Mouse (Mus musculus) hindbrain, embryonic 10.5 days (tissue): ENCODE results near the gene Kansl1. TPM values are rescaled to one million over a fixed set of nuclear protein-coding genes. Genes with fewer than 3 reads are reported as not detected.

Source experiments
- DNase-seq: peaks from one replicate; pipeline ENCODE4 v3.0.0-alpha.2; 2017; ENCODE audit warnings: low spot score
- H3K27ac ChIP-seq: fragments of 300-500 bp; sonication (generic); 2 replicates; pipeline ENCODE4 v1.5.1; 2016; ENCODE audit warnings: mild to moderate bottlenecking, moderate library complexity
- H3K27me3 ChIP-seq: fragments of 300-500 bp; sonication (generic); 2 replicates; pipeline ENCODE4 v1.6.1; 2016; ENCODE audit warnings: mild to moderate bottlenecking; ENCODE audit not compliant: poor library complexity, insufficient read depth, severe bottlenecking
- H3K36me3 ChIP-seq: fragments of 300-500 bp; sonication (generic); 2 replicates; pipeline ENCODE4 v1.6.1; 2016; ENCODE audit warnings: mild to moderate bottlenecking, moderate library complexity
- H3K4me1 ChIP-seq: fragments of 300-500 bp; sonication (generic); replicated peaks from 2 replicates; pipeline ENCODE4 v1.6.1; 2016; ENCODE audit warnings: mild to moderate bottlenecking
- H3K4me3 ChIP-seq: fragments of 300-500 bp; sonication (generic); 2 replicates; pipeline ENCODE4 v1.5.1; 2016; ENCODE audit warnings: mild to moderate bottlenecking, moderate library complexity
- H3K9me3 ChIP-seq: fragments of 300-500 bp; sonication (generic); 2 replicates; pipeline ENCODE4 v1.6.1; 2016; ENCODE audit warnings: mild to moderate bottlenecking, moderate library complexity
- WGBS: fragments of 180-500 bp; shearing (Covaris S2); methylation state at CpG from one replicate; pipeline ENCODE4 v1.1.7; 2016; 5-methylcytosine and 5-hydroxymethylcytosine counted together
- polyA plus RNA-seq: library from polyadenylated mRNA; unstranded; fragments of >200 nt; fragmentation: Nextera tagmentation; extraction: Ambion mirVana; gene quantifications from 2 replicates; pipeline ENCODE4 v1.2.1, GENCODE M21; 2016

Gene Kansl1
- polyA plus RNA-seq, 1 experiment from 2014 or later, result 28.9 TPM

DNA sequence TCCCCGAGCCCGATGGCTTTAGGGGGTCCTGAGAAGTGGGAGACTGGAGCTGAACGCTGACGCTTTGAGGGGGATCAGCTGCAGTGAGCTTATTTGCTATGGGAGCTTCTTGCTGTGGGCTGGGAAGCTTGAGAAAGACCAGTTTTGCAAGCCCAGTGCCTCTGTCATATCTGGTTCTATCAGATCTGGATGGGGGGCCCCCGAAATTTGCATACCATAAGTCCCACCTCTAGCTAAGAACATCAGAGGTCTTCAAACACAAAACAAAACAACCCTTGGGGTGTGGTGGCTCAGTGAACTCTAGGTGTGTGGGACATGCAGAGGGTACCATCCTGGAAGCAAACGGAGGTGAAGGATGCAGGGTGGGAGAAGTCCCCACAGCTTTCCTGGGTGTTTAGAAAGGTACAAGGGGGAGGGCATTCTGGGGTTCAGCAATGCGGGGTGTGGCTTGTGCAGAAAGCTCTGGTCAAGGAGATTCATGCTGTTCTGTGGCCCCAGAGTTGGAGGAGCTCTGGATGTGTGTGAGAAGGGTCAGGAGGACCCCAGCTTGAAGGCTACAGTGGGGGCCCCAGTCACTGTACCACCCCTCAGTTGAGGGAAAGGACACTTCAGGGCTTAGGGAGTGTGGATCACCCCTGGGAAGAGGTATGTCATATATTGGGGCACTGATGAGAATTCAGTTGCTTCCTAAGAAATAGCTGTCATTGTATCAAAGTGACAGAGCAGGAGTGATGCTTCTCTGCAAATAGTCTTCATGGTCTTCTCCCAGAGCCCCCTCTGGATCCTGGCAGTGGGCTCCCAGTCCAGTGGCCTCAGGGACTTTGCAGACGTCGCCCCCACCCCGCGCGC lies 159.1 kb downstream of the Kansl1 start:
- peak overlapping the region; percentile 25; the same call in 1 of the 2 replicates for H3K4me3 ChIP-seq
- no peak overlapping the region for H3K27ac ChIP-seq
- DNase-seq, result no peak
- H3K27me3 ChIP-seq, result peaks cover 29% of the 10 kb centered on the region
- no peaks in the 10 kb centered on the region for H3K36me3 ChIP-seq
- WGBS, result 43% methylated on average over 12 of the region's 12 CpGs
- H3K4me1 ChIP-seq, result peaks cover 4% of the 10 kb centered on the region; the same call in 1 of the 2 replicates
- no peaks in the 10 kb centered on the region for H3K9me3 ChIP-seq

DNA sequence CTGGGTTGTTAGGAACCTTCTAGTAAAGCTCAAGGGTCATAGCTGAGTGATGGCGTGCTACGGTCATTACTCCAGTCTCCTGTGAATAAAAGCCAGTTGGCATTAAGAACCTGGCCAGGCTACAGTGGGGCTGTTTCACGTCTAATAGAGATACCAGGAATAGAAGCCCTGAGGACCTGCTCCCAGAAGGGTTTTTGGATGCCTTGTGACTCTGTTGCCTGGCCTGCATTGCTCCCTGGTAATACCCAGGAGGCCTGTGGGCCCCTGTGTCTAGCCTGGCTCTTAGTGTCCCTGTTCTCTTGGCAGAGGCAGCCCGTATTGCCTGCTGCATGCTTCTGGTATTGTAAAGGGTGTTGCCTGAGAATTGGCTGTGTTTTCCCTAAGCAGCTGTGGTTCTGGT lies 161.5 kb downstream of the Kansl1 start:
- 83% methylated on average over 4 of the region's 4 CpGs for WGBS

DNA sequence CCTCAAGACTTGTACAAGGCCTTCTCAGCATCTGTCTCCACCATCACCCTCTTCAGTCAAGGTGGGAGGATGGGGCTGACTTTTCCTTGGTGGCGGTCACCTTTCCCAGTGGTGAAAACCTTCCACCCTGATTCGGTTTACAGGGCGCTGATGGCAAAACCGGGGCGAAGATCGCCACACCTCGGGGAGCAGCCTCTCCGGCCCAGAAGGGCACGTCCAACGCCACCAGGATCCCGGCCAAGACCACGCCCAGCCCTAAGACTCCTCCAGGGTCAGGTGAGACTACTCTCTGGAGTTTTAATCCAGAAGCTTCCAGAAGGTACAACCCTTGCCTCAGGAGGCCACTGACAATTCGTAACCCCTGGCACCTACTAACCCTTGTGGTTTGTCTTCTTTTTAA lies 162.2 kb downstream of the Kansl1 start:
- H3K27me3 ChIP-seq, result peaks cover 29% of the 10 kb centered on the region
- 93% methylated on average over 13 of the region's 13 CpGs for WGBS
- no peak for DNase-seq
- H3K27ac ChIP-seq, result no peak overlapping the region
- peaks cover 21% of the 10 kb centered on the region for H3K4me1 ChIP-seq
- no peaks in the 10 kb centered on the region for H3K36me3 ChIP-seq
- H3K9me3 ChIP-seq, result no peaks in the 10 kb centered on the region
- H3K4me3 ChIP-seq, result no peak overlapping the region

More for the DNA sequence above, 161.5 kb downstream of the Kansl1 start:
- Histone ChIP-seq H3K9me3 (no peaks in the 10 kb centered on the region), H3K36me3 (no peaks in the 10 kb centered on the region), H3K4me3 (no peak overlapping the region), H3K27me3 (peaks cover 29% of the 10 kb centered on the region), H3K27ac (no peak overlapping the region), H3K4me1 (peaks cover 16% of the 10 kb centered on the region)
- DNase-seq, result no peak

DNA sequence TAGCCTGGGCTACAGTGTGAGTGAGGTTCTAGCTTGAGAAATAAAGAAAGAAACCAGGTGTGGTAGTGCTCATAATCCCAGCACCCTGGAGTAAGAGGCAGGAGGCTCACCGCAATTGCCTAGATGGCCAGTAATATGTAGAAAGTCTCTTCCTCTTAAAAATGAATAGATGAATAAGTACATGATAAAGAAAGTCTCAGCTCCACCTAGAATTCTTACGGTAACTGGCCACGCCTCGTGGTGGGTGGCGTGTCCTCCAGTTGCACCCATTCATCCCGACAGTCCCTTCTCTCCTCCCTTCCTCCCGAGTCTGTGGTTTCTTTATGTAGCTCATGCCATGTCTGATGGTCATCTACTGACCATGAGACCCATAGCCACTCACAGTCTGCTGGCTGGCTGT lies 162.9 kb downstream of the Kansl1 start:
- no peak for DNase-seq
- H3K4me1 ChIP-seq, result peaks cover 25% of the 10 kb centered on the region
- H3K27me3 ChIP-seq, result peaks cover 21% of the 10 kb centered on the region
- no peaks in the 10 kb centered on the region for H3K36me3 ChIP-seq
- H3K27ac ChIP-seq, result no peak overlapping the region
- H3K4me3 ChIP-seq, result no peak overlapping the region
- no peaks in the 10 kb centered on the region for H3K9me3 ChIP-seq
- 91% methylated on average over 7 of the region's 7 CpGs for WGBS

DNA sequence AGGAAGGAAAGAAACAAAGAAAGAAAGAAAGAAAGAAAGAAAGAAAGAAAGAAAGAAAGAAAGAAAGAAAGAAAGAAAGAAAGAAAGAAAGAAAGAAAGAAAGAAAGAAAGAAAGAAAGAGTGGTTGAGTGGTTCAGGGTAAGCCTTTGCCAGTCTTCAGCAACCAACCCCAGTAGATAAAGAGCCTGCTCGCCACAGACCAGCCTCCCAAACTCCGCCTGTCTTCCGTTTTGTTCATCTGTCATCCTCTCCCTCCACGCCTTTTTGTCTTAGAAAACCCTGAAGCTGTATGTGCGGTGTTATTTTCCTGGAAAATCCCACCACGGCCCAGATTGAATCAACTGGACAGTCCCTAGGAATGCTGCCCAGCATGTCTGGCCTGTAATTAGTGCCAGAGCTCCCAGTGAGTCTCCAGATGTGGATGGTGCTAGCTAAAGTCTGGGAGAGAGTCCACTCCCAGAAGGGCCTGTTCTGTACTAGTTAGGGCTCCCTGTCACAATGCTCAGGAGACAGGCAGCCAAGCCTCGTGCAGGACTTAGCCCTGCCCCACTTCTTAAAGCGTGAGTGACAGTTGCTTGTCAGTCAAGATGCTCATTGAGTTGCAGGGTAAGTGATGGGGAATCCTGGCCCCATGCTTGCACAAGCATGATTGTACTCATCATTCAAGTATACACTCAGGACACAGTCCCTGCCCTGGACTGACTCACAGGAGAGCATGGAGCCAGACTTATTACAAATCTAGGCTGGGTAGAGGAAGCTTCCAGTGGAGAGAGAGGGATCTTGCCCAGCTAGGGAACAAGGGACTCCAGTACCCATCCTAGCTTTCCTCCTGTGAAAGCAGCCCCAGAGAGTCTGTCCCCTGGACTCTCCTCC lies 165.3 kb downstream of the Kansl1 start:
- H3K4me3 ChIP-seq, result no peak overlapping the region
- WGBS, result 52% methylated on average over 8 of the region's 8 CpGs

DNA sequence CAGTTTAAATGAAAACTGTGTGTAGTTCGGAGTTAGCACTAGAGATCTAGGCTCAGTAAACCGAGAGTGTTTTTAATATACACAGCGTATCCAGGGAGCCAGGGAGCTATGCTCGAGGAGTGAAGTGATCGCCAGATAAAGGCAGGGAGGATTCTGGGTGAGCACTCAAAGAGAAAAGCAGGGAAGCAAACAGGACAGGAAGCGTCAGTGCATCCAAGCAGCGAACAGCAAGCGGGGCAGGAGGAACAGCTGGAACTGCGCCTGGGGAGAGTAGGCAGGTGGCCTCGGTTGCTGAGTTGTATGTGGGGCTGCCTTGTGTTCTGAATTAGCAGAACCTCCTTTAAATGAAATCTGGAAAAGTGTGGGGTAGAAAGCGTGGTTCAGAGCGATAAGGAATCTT lies 166.0 kb downstream of the Kansl1 start:
- Histone ChIP-seq H3K9me3 (no peaks in the 10 kb centered on the region), H3K36me3 (no peaks in the 10 kb centered on the region; the same call in 1 of the 2 replicates), H3K4me1 (peaks cover 24% of the 10 kb centered on the region), H3K4me3 (no peak overlapping the region), H3K27me3 (no peaks in the 10 kb centered on the region), H3K27ac (peak overlapping the region; percentile 10; the same call in 1 of the 2 replicates)
- no peak for DNase-seq
- WGBS, result 51% methylated on average over 12 of the region's 12 CpGs

More for the DNA sequence above, 165.3 kb downstream of the Kansl1 start:
- no peaks in the 10 kb centered on the region; the same call in 1 of the 2 replicates for H3K36me3 ChIP-seq
- DNase-seq, result no peak
- H3K27me3 ChIP-seq, result no peaks in the 10 kb centered on the region
- peaks cover 24% of the 10 kb centered on the region for H3K4me1 ChIP-seq
- H3K27ac ChIP-seq, result no peak overlapping the region
- no peaks in the 10 kb centered on the region for H3K9me3 ChIP-seq

DNA sequence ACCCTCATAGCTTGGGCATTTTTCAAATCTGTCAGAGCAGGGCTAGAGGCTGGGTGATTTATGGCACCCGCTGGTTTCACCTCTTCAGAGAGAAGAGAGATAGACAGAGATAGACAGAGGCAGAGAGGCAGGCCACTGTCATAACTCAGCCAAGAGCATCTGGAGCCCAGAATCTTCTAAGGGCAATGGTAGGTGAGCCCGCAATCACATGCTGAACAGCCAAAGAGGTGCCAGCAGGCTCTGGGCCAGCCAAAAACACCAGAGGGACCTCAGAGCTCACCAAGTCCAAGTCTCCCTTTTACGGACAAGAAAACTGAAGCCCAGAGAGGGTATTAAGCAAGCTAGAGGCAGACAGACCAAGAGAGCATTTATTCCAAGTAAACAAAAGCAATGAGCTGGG lies 171.0 kb downstream of the Kansl1 start:
- DNase-seq, result no peak
- WGBS, result 94% methylated on average over 3 of the region's 3 CpGs
- Histone ChIP-seq H3K9me3 (no peaks in the 10 kb centered on the region), H3K4me1 (peaks cover 36% of the 10 kb centered on the region), H3K36me3 (no peaks in the 10 kb centered on the region; the same call in 1 of the 2 replicates), H3K27ac (no peak overlapping the region), H3K4me3 (no peak overlapping the region), H3K27me3 (0 out of 2 replicates have a peak, but pooled peaks cover 4% of the 10 kb centered on the region)

DNA sequence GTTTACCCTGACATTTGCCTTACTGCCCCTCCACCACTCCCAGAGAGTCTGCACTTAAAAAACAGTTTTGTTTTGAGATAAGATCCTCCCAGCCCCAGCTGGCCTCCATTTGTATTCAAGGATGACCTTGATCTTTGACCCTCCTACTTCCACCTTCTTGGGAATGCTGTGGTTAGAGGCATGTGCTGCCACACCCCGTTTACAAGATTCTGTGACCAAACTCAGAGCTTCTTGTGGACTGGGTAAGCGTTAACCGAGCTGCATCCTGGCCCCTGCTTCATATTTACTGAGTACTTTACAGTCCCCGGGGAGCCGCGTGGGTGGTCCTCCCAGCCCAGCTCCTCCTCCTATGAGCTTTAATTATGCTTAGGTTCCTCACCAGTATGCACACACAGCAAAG lies 173.0 kb downstream of the Kansl1 start:
- DNase-seq, result no peak

DNA sequence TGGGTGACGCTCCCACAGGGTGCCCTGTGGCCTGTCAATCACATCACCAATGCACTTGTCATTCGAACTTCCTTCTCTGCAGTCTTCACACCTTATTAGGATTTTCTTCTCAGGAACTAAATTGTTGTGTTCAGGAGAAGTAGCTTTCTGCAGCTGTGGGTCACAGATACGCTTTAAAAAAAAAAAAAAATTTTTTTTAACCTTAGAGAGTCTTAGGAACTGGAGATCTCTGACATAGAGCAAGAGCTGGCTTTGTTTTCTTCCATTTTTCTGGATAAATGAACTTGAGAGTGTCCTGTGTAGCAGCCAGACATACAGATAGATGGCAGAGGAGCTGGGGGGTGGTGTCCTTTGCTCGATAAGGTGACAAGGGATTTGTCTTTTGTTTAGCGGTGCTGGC lies 173.5 kb downstream of the Kansl1 start:
- 60% methylated on average over 5 of the region's 5 CpGs for WGBS
- H3K27ac ChIP-seq, result peak overlapping the region; percentile 45; the same call in 1 of the 2 replicates
- H3K9me3 ChIP-seq, result no peaks in the 10 kb centered on the region
- DNase-seq, result no peak
- H3K27me3 ChIP-seq, result 0 out of 2 replicates have a peak, but pooled peaks cover 4% of the 10 kb centered on the region
- no peaks in the 10 kb centered on the region; the same call in 1 of the 2 replicates for H3K36me3 ChIP-seq
- H3K4me1 ChIP-seq, result peaks cover 30% of the 10 kb centered on the region
- no peak overlapping the region for H3K4me3 ChIP-seq

More for the DNA sequence above, 173.0 kb downstream of the Kansl1 start:
- Histone ChIP-seq H3K27ac (peak overlapping the region; percentile 45; the same call in 1 of the 2 replicates), H3K9me3 (no peaks in the 10 kb centered on the region), H3K27me3 (0 out of 2 replicates have a peak, but pooled peaks cover 4% of the 10 kb centered on the region), H3K36me3 (no peaks in the 10 kb centered on the region; the same call in 1 of the 2 replicates), H3K4me3 (no peak overlapping the region), H3K4me1 (peaks cover 25% of the 10 kb centered on the region)
- 43% methylated on average over 6 of the region's 6 CpGs for WGBS

DNA sequence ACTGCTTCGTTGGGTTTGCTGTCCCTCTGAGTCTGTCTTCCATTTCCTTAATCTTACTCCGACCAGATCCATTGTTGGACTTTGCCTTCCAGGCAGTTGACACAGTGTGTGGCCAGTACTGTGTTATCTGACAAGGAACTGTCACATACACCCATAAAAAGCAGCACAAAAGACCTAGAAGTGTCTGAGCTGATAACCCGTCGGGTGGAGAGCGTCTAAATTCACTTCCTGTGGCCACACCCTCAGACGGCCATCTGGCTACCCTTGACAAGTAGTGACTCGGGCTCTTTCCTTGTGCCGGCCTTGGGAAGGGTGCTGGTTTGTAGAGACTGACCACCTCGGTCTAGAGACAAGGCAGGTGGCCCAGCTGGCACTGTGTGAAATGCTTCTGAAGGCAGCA lies 175.4 kb downstream of the Kansl1 start:
- Histone ChIP-seq H3K4me1 (peaks cover 43% of the 10 kb centered on the region), H3K27ac (no peak overlapping the region), H3K9me3 (no peaks in the 10 kb centered on the region), H3K4me3 (no peak overlapping the region), H3K36me3 (no peaks in the 10 kb centered on the region), H3K27me3 (0 out of 2 replicates have a peak, but pooled peaks cover 4% of the 10 kb centered on the region)
- WGBS, result 84% methylated on average over 9 of the region's 9 CpGs
- DNase-seq, result no peak

DNA sequence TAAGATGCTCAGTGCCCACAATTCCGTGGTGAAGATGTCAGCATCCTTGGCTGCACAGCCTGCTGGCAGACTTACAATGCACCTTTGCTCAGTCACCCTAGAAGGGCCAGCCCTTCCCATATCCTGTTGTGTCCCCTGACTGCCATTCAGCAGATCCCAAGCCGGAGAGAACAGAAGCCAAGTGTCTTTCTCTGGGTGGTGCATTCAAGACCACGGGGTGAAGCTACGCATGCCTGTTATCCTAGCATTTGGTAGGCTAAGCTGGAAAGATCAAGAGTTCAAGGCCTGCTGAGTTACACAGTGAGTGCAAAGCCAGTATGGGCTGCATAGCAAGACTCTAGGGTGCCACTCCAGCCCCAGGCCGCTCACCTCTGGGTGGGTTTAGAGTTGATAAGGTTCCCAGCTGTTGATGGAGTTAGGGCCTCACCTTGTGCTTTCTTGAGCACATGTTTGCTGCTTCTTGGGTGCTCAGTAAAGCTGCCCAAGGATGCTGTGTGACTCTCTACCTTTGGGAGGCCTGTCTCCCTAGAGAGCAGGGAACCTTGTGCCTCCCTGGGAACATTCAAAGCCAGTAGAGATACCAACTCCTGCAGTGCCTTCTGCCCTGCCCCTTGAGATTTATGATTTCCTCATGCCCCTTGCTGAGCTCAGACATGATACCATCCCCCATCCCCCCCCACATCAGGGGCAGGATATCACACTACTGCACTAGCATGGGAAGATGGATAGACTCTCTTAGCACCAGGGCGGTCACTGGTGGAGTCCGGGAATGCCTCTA lies 176.0 kb downstream of the Kansl1 start:
- Histone ChIP-seq H3K4me3 (no peak overlapping the region), H3K36me3 (no peaks in the 10 kb centered on the region), H3K9me3 (no peaks in the 10 kb centered on the region), H3K27ac (no peak overlapping the region), H3K27me3 (0 out of 2 replicates have a peak, but pooled peaks cover 4% of the 10 kb centered on the region), H3K4me1 (peaks cover 43% of the 10 kb centered on the region)
- whole genome bisulfite sequencing, result 86% methylated on average over 7 of the region's 7 CpGs
- no peak for DNase-seq
